Mouse (Mus musculus) lung, embryonic 14.5 days (tissue): ENCODE results near the gene Mettl7b. TPM values are rescaled to one million over a fixed set of nuclear protein-coding genes. Genes with fewer than 3 reads are reported as not detected.
"Not testable (repeated sequence)": the region's sequence is repeated elsewhere in the genome, so short reads cannot be mapped to it uniquely, and the experiment has no call there.

Experiments used
- ATAC-seq: fragments of 200-750 bp; cut with Nextera tagmentation; 2 replicates; pipeline ENCODE4 v1.8.0; 2017; ENCODE audit warnings: mild to moderate bottlenecking, moderate TSS enrichment, moderate library complexity; ENCODE audit not compliant: insufficient read depth
- DNase-seq: peaks from one replicate; pipeline ENCODE4 v3.0.0-alpha.2; 2015
- H3K27ac ChIP-seq: fragments of 300-500 bp; sonication (generic); 2 replicates; pipeline ENCODE4 v1.5.1; 2014; ENCODE audit warnings: low read depth, mild to moderate bottlenecking, moderate library complexity
- H3K27me3 ChIP-seq: fragments of 300-500 bp; sonication (generic); 2 replicates; pipeline ENCODE4 v1.6.1; 2014; ENCODE audit warnings: low read length, control low read depth; ENCODE audit not compliant: insufficient read depth
- H3K36me3 ChIP-seq: fragments of 300-500 bp; sonication (generic); 2 replicates; pipeline ENCODE4 v1.6.1; 2014; ENCODE audit warnings: control low read depth; ENCODE audit not compliant: insufficient read depth
- H3K4me1 ChIP-seq: fragments of 300-500 bp; sonication (generic); 2 replicates; pipeline ENCODE4 v1.6.1; 2014; ENCODE audit warnings: antibody characterized with exemption, control low read depth; ENCODE audit not compliant: insufficient read depth
- H3K4me2 ChIP-seq: fragments of 300-500 bp; sonication (generic); 2 replicates; pipeline ENCODE4 v1.6.1; 2014; ENCODE audit warnings: mild to moderate bottlenecking
- H3K4me3 ChIP-seq: fragments of 300-500 bp; sonication (generic); 2 replicates; pipeline ENCODE4 v1.5.1; 2014; ENCODE audit warnings: low read depth, low read length
- H3K9ac ChIP-seq: fragments of 300-500 bp; sonication (generic); 2 replicates; pipeline ENCODE4 v1.6.1; 2014
- H3K9me3 ChIP-seq: fragments of 300-500 bp; sonication (generic); 2 replicates; pipeline ENCODE4 v1.6.1; 2016; ENCODE audit warnings: low read depth, low read length, control low read depth
- CTCF ChIP-seq: IDR thresholded peaks from 2 replicates; pipeline ENCODE4 v1.5.1; 2016; ENCODE audit warnings: antibody characterized with exemption, low read depth
- WGBS: fragments of 180-500 bp; shearing (Covaris S2); extraction: QIAGEN DNeasy Blood & Tissue Kit; methylation state at CpG from one replicate; pipeline ENCODE4 v1.1.7; 2014; 5-methylcytosine and 5-hydroxymethylcytosine counted together
- polyA plus RNA-seq: library from polyadenylated mRNA; unstranded; fragments of >200 nt; fragmentation: Nextera tagmentation; extraction: Ambion mirVana; gene quantifications from 2 replicates; pipeline ENCODE4 v1.2.1, GENCODE M21; 2014

The Mettl7b gene
- polyA plus RNA-seq: not detected in 2 replicates

DNA sequence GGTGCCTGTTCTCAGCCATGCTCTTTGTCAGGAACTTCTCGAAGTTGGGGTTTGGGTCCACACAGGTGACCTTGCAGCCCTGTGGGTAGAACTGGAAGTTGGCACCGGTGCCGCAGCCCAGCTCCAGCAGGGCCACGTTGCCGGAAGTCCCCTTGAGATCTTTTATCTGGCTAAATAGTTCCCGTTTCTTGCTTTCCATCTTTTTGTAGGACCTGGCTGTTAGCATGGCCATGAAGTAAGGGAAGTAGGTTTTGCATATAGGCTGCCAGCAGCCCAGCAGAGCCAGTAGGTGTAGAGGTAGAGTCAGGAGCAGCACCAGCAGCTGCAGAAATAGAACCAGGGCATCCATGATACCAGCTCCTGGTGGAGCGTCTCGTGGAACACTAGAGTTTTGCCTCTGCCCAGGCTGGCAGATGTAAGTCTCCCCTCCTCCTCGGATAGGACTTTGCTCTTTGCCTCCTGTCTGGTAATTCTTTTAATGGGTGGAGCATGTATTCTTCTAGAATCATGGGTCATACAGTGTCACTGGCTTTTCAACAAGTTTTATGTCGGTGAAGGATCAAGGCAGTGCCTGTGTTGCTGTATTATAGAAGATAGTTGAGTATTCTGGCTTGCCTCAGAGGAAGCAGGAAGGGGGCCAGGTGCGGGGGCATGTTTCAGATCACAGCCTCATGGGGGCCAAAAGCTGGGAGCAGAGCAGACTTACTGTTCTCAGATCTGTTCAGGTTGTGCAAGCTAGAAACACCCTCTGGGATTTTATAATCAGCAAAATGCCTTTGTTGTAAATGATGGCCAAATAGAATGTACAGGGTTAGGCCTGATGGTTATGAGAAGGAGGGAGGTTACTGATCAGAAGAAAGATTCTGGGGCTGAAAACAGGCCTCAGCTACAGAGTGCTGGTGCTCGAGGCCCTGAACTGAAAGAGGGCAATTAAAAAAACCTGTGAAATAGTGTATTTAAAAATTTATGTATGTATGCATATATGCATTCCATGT, at the start of gene Mettl7b:
Mettl7b (minus strand) TSS at position 399 of the 995 bp plus-strand sequence.
- Histone ChIP-seq H3K9ac (no peak within 1 kb of the TSS), H3K36me3 (no peaks in the 10 kb centered on the region), H3K9me3 (no peaks in the 10 kb centered on the region), H3K4me3 (no peak within 1 kb of the TSS), H3K27ac (no peak within 1 kb of the TSS), H3K27me3 (no peaks in the 10 kb centered on the region), H3K4me1 (no peaks in the 10 kb centered on the region), H3K4me2 (no peak within 1 kb of the TSS)
- WGBS: 81% methylated on average over 12 of the region's 12 CpGs
- no peak for TF ChIP-seq CTCF
- ATAC-seq (no peak), DNase-seq (no peak)

- DNase-seq (no peak), ATAC-seq (no peak)
- no peak within 1 kb of the TSS for H3K27ac ChIP-seq
- no peak within 1 kb of the TSS for H3K4me2 ChIP-seq
- H3K9me3 ChIP-seq: no peaks in the 10 kb centered on the region
- H3K27me3 ChIP-seq: no peaks in the 10 kb centered on the region
- no peak within 1 kb of the TSS for H3K9ac ChIP-seq
- H3K4me3 ChIP-seq: no peak within 1 kb of the TSS
- no peaks in the 10 kb centered on the region for H3K36me3 ChIP-seq
- 60% methylated on average over 2 of the region's 2 CpGs for WGBS
- TF ChIP-seq CTCF: no peak
- H3K4me1 ChIP-seq: no peaks in the 10 kb centered on the region
Measured at GRCm38 (mm10) chr10:129010288-129010841, 49.6 kb upstream of the Mettl7b start, which contains the start of gene Olfr763. Olfr763 (plus strand) TSS chr10:129010791.

GRCm38 (mm10) chr10:129004032-129004920, 43.5 kb upstream of the Mettl7b start:
- no peaks in the 10 kb centered on the region for H3K27me3 ChIP-seq
- ATAC-seq (no peak), DNase-seq (no peak)
- no peaks in the 10 kb centered on the region for H3K4me1 ChIP-seq
- no peak overlapping the region for H3K4me3 ChIP-seq
- no peak for TF ChIP-seq CTCF
- 71% methylated on average over 14 of the region's 14 CpGs for WGBS
- H3K9me3 ChIP-seq: no peaks in the 10 kb centered on the region
- H3K27ac ChIP-seq: no peak overlapping the region
- no peak overlapping the region for H3K9ac ChIP-seq
- no peaks in the 10 kb centered on the region for H3K36me3 ChIP-seq
- H3K4me2 ChIP-seq: no peak overlapping the region

- no peak for TF ChIP-seq CTCF
- Histone ChIP-seq H3K27me3 (no peaks in the 10 kb centered on the region), H3K4me2 (no peak overlapping the region), H3K4me1 (no peaks in the 10 kb centered on the region), H3K4me3 (no peak overlapping the region), H3K9ac (no peak overlapping the region), H3K36me3 (no peaks in the 10 kb centered on the region), H3K27ac (no peak overlapping the region), H3K9me3 (no peaks in the 10 kb centered on the region)
- DNase-seq: no peak
- WGBS: 69% methylated on average over 4 of the region's 4 CpGs
- ATAC-seq: no peak
Measured at GRCm38 (mm10) chr10:128996523-128997040, 35.8 kb upstream of the Mettl7b start.

- ATAC-seq (no peak), DNase-seq (no peak)
- H3K9ac ChIP-seq: no peak overlapping the region
- no peaks in the 10 kb centered on the region for H3K9me3 ChIP-seq
- no peaks in the 10 kb centered on the region for H3K4me1 ChIP-seq
- TF ChIP-seq CTCF: no peak
- H3K27me3 ChIP-seq: no peaks in the 10 kb centered on the region
- no peak overlapping the region for H3K4me2 ChIP-seq
- H3K36me3 ChIP-seq: no peaks in the 10 kb centered on the region
- WGBS: 95% methylated on average over 1 of the region's 1 CpGs
- H3K4me3 ChIP-seq: no peak overlapping the region
- no peak overlapping the region for H3K27ac ChIP-seq
Measured at GRCm38 (mm10) chr10:128995796-128996195, 35.0 kb upstream of the Mettl7b start.

DNA sequence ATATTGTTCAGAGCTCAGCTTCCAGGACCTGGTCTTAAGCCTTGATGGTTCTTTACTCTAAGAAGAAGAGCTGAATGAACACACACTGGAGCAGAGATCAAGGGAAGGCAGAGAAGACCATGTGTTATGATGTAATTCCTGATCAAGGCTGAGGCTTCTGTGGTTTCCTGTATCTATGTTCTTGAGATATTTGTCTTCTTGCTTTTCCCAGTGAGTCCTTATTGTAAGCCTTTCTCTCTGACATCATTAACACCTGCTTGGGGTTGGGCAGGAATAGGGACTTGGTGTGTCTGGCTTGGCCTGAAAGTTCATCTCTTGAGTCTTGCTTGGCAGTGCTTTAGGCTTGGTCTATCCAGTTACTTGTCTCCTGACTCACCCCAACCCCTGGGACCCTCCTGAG, 30.2 kb upstream of the Mettl7b start:
- no peaks in the 10 kb centered on the region for H3K9me3 ChIP-seq
- DNase-seq (no peak), ATAC-seq (no peak)
- H3K36me3 ChIP-seq: no peaks in the 10 kb centered on the region
- TF ChIP-seq CTCF: no peak
- no peak overlapping the region for H3K9ac ChIP-seq
- no peak overlapping the region for H3K27ac ChIP-seq
- no peak overlapping the region for H3K4me2 ChIP-seq
- H3K27me3 ChIP-seq: no peaks in the 10 kb centered on the region
- H3K4me3 ChIP-seq: no peak overlapping the region
- no peaks in the 10 kb centered on the region for H3K4me1 ChIP-seq

GRCm38 (mm10) chr10:128990129-128990850, 29.5 kb upstream of the Mettl7b start:
- H3K4me1 ChIP-seq, H3K36me3 ChIP-seq, H3K4me2 ChIP-seq, H3K27ac ChIP-seq, H3K4me3 ChIP-seq, H3K9me3 ChIP-seq, DNase-seq, H3K9ac ChIP-seq, H3K27me3 ChIP-seq: not testable (repeated sequence)
- ATAC-seq: peak; percentile 65; the same call in 1 of the 2 replicates
- WGBS: 54% methylated on average over 7 of the region's 10 CpGs

DNA sequence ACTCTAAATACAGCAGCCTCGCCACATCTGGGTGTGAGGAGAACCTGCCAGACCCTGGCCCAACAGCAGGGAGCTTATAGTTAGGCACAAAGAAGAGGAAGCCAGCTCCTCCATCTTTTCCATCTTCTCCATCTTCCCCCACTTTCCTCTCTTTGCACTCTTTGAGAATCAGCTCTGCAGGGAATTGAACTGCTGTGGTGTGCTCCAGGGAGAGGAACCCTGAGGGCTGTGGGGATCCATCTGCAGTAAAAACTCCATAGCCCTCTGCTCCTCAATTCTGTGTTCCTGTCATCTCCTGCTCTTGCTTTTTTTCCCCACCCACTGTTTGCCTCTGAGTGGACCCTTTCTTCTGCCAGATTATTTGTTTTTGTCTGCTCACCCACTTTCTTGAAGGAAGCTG, 28.3 kb upstream of the Mettl7b start, which contains the start of gene Olfr9:
Olfr9 (plus strand) TSS at position 301 of the 400 bp plus-strand sequence.
- 36% methylated on average over 1 of the region's 1 CpGs for WGBS
- H3K9ac ChIP-seq, H3K27ac ChIP-seq, H3K36me3 ChIP-seq, H3K9me3 ChIP-seq, H3K4me3 ChIP-seq, DNase-seq, H3K27me3 ChIP-seq, H3K4me1 ChIP-seq, ATAC-seq, H3K4me2 ChIP-seq: not testable (repeated sequence)
